Mouse (Mus musculus): Measurements from ENCODE around the gene Tmem104.

DNA sequence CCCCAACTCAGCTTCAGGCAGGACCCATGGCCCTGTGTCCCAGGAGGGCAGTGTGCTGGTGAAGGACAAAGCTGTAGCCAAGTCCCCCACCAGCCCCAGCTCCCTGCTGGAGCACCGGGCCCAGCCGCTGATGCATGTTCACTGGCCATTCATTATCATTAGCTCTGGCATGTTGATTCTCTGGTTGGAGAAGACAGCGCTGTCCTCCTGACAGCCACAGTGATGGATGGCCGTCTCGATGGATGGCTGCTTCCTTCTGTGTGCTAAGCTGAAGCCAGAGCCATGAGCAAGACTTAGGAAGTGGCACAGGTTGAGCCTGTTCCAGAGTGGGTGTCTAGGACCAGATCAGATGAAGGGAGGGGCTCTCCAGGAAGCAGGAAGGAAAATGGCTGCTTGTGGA, 49.3 kb downstream of the Tmem104 start:
- TF ChIP-seq CTCF (IDR thresholded peaks at IDR 0.05; ENCODE audit: control insufficient read depth, insufficient read depth, insufficient read length) (no peak), MYOG (IDR thresholded peaks at IDR 0.05; ENCODE audit: control insufficient read depth, extremely low read depth, insufficient read length) (no peak), USF1 (IDR thresholded peaks at IDR 0.05; ENCODE audit: low read depth) (no peak), MAX (IDR thresholded peaks at IDR 0.05) (no peak), MYOD1 (IDR thresholded peaks at IDR 0.05; ENCODE audit: control insufficient read depth, insufficient read length, low read depth) (no peak), FOSL1 (IDR thresholded peaks at IDR 0.05; ENCODE audit: insufficient read depth, low read length, poor library complexity, severe bottlenecking) (no peak)

Data from C2C12 (cell line).